Mouse (Mus musculus) thymus, postnatal 25 days (tissue): ENCODE results near the gene Fbxw25.
"Not testable (repeated sequence)": the region's sequence is repeated elsewhere in the genome, so short reads cannot be mapped to it uniquely, and the experiment has no call there.

Experiments
- DNase-seq: peaks from one replicate; pipeline ENCODE4 v3.0.0; 2022

The Fbxw25 gene

GRCm38 (mm10) chr9:109664552-109664951, at the start of gene Fbxw25:
Fbxw25 (minus strand) TSS chr9:109664652.
- DNase-seq = not testable (repeated sequence)

- DNase-seq = not testable (repeated sequence)
Observed at GRCm38 (mm10) chr9:109702600-109702999, 38.1 kb upstream of the Fbxw25 start, which contains the start of gene Fbxw18. Fbxw18 (minus strand) TSS chr9:109702700.

- DNase-seq = peak; percentile 28
Observed at GRCm38 (mm10) chr9:109685299-109685698, 20.8 kb upstream of the Fbxw25 start.

GRCm38 (mm10) chr9:109625957-109626356, 38.5 kb downstream of the Fbxw25 start, which contains the start of gene Fbxw24:
Fbxw24 (minus strand) TSS chr9:109626057.
- DNase-seq = not testable (repeated sequence)

GRCm38 (mm10) chr9:109606837-109607236, 57.6 kb downstream of the Fbxw25 start:
- not testable (repeated sequence) for DNase-seq

- DNase-seq = not testable (repeated sequence)
Observed at GRCm38 (mm10) chr9:109602128-109602527, 62.3 kb downstream of the Fbxw25 start.

- DNase-seq = no peak
Observed at GRCm38 (mm10) chr9:109597226-109597625, 67.2 kb downstream of the Fbxw25 start.
